Mouse (Mus musculus) midbrain, embryonic 16.5 days (tissue): ENCODE measurements at regions not wholly inside any gene's neighbourhood (a gene's known extent, or its start where the extent isn't known, plus 50 kb on each side); places are given as distances from the start of the nearest gene placed in this dataset.

ENCODE experiments used
- ATAC-seq: fragments of 200-750 bp; cut with Nextera tagmentation; 2 replicates; pipeline ENCODE4 v1.8.0; 2017; ENCODE audit warnings: moderate TSS enrichment
- H3K27ac ChIP-seq: fragments of 300-500 bp; sonication (generic); 2 replicates; pipeline ENCODE4 v1.5.1; 2014; ENCODE audit warnings: mild to moderate bottlenecking, low read length, mixed read lengths
- H3K27me3 ChIP-seq: fragments of 300-500 bp; sonication (generic); 2 replicates; pipeline ENCODE4 v1.6.1; 2014; ENCODE audit warnings: low read depth, low read length, mixed read lengths; ENCODE audit not compliant: control insufficient read depth, insufficient read depth
- H3K36me3 ChIP-seq: fragments of 300-500 bp; sonication (generic); 2 replicates; pipeline ENCODE4 v1.6.1; 2014; ENCODE audit warnings: mild to moderate bottlenecking, low read length, moderate library complexity, mixed read lengths; ENCODE audit not compliant: control insufficient read depth, insufficient read depth
- H3K4me1 ChIP-seq: fragments of 300-500 bp; sonication (generic); 2 replicates; pipeline ENCODE4 v1.6.1; 2014; ENCODE audit warnings: mild to moderate bottlenecking, low read length, mixed read lengths; ENCODE audit not compliant: control insufficient read depth, insufficient read depth
- H3K4me2 ChIP-seq: fragments of 300-500 bp; sonication (generic); 2 replicates; pipeline ENCODE4 v1.6.1; 2014; ENCODE audit warnings: mild to moderate bottlenecking, low read length, mixed read lengths
- H3K4me3 ChIP-seq: fragments of 300-500 bp; sonication (generic); 2 replicates; pipeline ENCODE4 v1.5.1; 2014; ENCODE audit warnings: low read depth, mild to moderate bottlenecking, low read length, moderate library complexity, mixed read lengths
- H3K9ac ChIP-seq: fragments of 300-500 bp; sonication (generic); 2 replicates; pipeline ENCODE4 v1.6.1; 2014; ENCODE audit warnings: low read depth, low read length, mixed read lengths
- H3K9me3 ChIP-seq: fragments of 300-500 bp; sonication (generic); replicated peaks from 2 replicates; pipeline ENCODE4 v1.6.1; 2014; ENCODE audit warnings: mild to moderate bottlenecking, low read length, mixed read lengths; ENCODE audit not compliant: control insufficient read depth, poor library complexity, severe bottlenecking
- WGBS: fragments of 180-500 bp; shearing (Covaris S2); extraction: QIAGEN DNeasy Blood & Tissue Kit; methylation state at CpG from one replicate; pipeline ENCODE4 v1.1.7; 2014; 5-methylcytosine and 5-hydroxymethylcytosine counted together

DNA sequence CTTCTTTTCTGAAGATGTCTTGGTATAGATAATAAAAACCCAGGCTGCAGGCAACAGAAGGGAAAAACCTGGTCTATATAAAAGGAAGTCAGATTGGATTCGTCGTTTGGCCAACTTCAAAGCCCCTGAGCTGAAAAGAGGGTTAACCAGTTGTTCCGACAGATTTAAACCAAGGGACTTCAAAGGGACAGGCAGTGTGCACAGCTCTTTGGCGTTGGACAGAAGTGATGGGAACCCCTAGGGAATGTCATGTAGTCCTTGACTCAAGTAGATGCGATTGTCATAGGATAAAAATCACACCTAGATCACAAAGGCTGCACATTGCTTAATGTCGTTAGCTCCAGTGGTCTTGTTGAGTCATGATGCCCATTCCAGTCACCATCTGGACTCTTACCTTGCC lies 865.8 kb upstream of the Car8 start:
- Histone ChIP-seq H3K27me3 (no peaks in the 10 kb centered on the region), H3K4me1 (no peaks in the 10 kb centered on the region), H3K4me3 (no peak overlapping the region), H3K27ac (no peak overlapping the region), H3K36me3 (no peaks in the 10 kb centered on the region), H3K4me2 (no peak overlapping the region), H3K9me3 (no peaks in the 10 kb centered on the region), H3K9ac (no peak overlapping the region)
- 31% methylated on average over 6 of the region's 6 CpGs for WGBS
- peak; percentile 67; the same call in 1 of the 2 replicates for ATAC-seq

DNA sequence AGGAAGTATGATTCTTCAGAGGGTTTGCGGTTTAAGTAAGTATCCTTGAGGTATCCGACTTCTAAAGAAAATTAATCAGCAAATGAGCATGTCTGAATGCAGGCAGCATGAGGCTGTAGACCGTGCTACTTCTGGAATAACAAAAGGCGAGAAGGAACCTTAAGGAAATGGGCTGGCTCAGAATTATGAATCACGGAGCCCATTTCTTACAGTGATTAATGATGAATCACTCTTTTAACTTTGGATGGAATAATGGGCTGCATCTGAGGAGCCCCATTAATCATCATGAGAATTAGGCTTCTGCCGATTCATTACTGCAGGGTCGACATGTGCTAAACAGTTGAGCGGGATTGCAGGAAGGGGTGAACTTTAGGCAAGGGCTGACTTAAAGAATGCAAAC lies 865.1 kb upstream of the Car8 start:
- Histone ChIP-seq H3K4me1 (no peaks in the 10 kb centered on the region), H3K4me2 (no peak overlapping the region), H3K4me3 (no peak overlapping the region), H3K36me3 (no peaks in the 10 kb centered on the region), H3K27ac (no peak overlapping the region), H3K27me3 (no peaks in the 10 kb centered on the region), H3K9ac (no peak overlapping the region), H3K9me3 (no peaks in the 10 kb centered on the region)
- 66% methylated on average over 8 of the region's 8 CpGs for WGBS
- peak; percentile 25; the same call in 1 of the 2 replicates for ATAC-seq

DNA sequence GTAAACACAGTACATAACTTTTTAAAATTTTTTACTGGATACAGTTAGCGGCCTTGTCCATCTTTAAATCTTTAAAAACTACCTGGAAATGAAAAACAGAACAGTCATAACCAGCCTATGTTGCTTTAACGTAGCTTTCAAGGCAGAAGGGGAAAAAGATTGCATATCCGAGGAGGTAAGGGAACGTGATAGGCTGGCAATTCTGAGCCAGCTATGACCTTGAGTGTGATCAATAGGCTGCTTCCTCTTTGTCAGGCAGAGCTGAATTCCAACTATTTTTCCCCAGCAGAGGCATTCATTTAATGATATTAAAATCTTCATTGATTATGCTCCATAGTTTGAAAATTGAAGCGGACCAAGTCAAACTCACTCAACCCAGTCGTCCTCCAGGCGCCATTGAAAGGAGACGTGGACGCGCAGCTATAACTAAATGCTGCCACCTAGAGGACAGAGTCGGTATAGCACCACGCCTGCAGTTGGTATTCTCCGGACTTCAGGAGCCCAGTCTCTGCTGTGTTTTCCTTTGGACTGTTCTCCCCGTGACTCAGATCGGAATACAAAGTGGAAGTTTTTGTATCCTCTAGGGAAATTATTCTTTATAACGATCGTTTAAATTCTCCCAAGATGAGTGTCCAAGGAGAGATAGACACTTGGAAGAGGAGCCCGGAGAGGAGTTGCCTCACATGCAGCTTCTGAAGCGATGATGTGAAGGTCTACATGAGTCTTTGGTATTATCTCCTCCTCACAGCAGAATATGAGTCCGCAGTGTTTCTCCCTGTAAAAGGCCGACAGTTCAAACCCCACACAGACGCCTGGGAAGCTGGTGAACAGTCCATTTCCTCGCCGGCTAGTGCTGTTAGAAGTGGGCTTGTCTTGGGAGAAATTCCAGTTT lies 858.2 kb upstream of the Car8 start:
- H3K4me2 ChIP-seq: peak overlapping the region; percentile 46
- ATAC-seq: peak; percentile 82
- H3K9me3 ChIP-seq: no peaks in the 10 kb centered on the region
- no peak overlapping the region for H3K27ac ChIP-seq
- H3K36me3 ChIP-seq: no peaks in the 10 kb centered on the region
- peak overlapping the region; percentile 23; the same call in 1 of the 2 replicates for H3K9ac ChIP-seq
- H3K4me3 ChIP-seq: peak overlapping the region; percentile 20; the same call in 1 of the 2 replicates
- H3K27me3 ChIP-seq: no peaks in the 10 kb centered on the region
- 20% methylated on average over 24 of the region's 24 CpGs for WGBS
- peaks cover 12% of the 10 kb centered on the region for H3K4me1 ChIP-seq

DNA sequence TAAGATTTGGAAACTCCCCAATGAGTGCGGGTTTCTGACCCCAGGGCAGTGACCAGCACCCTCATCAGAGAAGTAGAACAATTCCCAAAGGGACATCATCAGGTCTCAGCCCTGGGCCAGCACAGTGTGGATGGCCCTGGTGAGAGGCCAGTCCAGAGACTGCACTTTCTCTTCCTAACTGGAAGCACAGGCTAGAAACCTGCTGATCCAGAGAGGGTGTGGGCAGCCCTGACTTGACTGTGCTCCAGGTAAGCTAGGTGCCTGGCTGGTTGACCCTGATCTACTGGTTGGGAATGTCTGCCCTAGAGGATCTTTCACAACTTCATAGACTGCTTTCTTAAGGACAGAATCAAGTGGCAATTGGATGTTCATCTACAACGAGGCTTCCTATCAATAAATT lies 857.4 kb upstream of the Car8 start:
- H3K9me3 ChIP-seq: no peaks in the 10 kb centered on the region
- 80% methylated on average over 2 of the region's 2 CpGs for WGBS
- no peak overlapping the region for H3K4me3 ChIP-seq
- H3K27me3 ChIP-seq: no peaks in the 10 kb centered on the region
- no peaks in the 10 kb centered on the region for H3K36me3 ChIP-seq
- peaks cover 12% of the 10 kb centered on the region for H3K4me1 ChIP-seq
- peak; percentile 52; the same call in 1 of the 2 replicates for ATAC-seq
- no peak overlapping the region for H3K27ac ChIP-seq
- H3K4me2 ChIP-seq: no peak overlapping the region
- H3K9ac ChIP-seq: no peak overlapping the region

DNA sequence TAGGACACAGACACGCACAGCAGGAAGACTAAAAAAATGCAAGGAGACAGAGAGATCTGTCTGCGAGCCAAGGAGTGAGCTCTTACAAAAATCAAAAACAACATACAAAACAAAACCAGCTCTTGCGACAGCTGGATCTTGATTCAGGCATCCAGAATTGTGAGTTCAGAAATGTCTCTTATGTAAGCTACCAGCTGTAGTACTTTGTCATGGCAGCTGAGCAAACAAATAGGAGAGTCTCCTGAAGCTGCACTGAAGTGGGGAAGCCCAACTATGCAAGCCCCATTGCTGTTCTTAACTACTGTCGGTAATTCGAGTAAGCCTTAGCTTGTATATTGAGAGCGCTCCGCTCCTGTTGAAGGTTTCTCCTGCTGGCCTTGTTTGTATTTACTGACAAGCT lies 856.8 kb upstream of the Car8 start:
- H3K27ac ChIP-seq: no peak overlapping the region
- H3K27me3 ChIP-seq: no peaks in the 10 kb centered on the region
- no peak for ATAC-seq
- H3K9ac ChIP-seq: no peak overlapping the region
- no peaks in the 10 kb centered on the region for H3K9me3 ChIP-seq
- H3K36me3 ChIP-seq: no peaks in the 10 kb centered on the region
- peaks cover 12% of the 10 kb centered on the region for H3K4me1 ChIP-seq
- H3K4me2 ChIP-seq: no peak overlapping the region
- 55% methylated on average over 7 of the region's 7 CpGs for WGBS
- no peak overlapping the region for H3K4me3 ChIP-seq

DNA sequence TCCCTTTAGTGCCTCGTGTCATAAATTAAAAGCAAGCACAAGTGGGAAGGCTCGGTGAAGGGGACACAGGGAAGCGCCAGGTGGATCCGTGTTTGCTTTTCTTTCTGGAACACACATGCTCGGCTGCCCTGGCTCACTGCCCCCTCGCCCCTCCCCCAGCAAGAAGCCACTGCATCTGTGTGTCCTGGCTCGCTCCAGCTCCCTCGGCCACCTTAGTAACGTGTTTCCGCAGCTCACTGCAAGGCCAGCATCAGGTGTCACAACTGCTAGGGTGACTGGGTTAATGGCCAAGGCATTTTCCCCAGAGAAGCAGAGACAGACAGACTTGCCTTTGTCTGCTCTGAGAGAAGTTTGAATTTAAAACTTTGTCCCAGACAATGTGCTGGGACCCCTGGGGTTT lies 855.7 kb upstream of the Car8 start:
- 30% methylated on average over 9 of the region's 10 CpGs for WGBS
- H3K4me2 ChIP-seq: no peak overlapping the region; the same call in 1 of the 2 replicates

DNA sequence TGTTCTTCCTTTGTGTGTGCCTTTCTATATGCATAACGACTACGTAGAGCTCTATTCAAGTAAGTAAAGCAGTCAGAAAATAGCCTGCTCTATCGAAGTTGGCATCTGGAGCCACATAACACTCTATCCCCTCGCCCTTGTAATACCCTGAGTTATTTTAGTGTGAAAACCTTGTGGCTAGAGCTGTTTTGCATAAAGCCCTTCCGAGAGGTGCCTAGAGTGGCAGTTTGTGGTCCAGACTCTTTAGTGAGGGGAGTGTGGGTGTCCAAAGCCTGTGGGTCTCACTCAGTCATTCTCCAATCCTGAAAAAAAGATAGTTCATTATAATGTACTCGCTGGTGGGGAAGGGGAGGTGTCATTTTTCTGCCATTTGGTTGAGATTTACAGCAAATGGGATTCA lies 855.2 kb upstream of the Car8 start:
- no peak overlapping the region for H3K27ac ChIP-seq
- no peaks in the 10 kb centered on the region for H3K27me3 ChIP-seq
- ATAC-seq: no peak
- no peaks in the 10 kb centered on the region for H3K36me3 ChIP-seq
- no peak overlapping the region for H3K9ac ChIP-seq
- H3K4me2 ChIP-seq: no peak overlapping the region; the same call in 1 of the 2 replicates
- 32% methylated on average over 6 of the region's 6 CpGs for WGBS
- peaks cover 12% of the 10 kb centered on the region for H3K4me1 ChIP-seq
- no peaks in the 10 kb centered on the region for H3K9me3 ChIP-seq
- no peak overlapping the region for H3K4me3 ChIP-seq

More for the DNA sequence above, 855.7 kb upstream of the Car8 start:
- Histone ChIP-seq H3K27me3 (no peaks in the 10 kb centered on the region), H3K9ac (no peak overlapping the region), H3K36me3 (no peaks in the 10 kb centered on the region), H3K4me1 (peaks cover 12% of the 10 kb centered on the region), H3K4me3 (no peak overlapping the region), H3K9me3 (no peaks in the 10 kb centered on the region), H3K27ac (no peak overlapping the region)
- ATAC-seq: no peak

DNA sequence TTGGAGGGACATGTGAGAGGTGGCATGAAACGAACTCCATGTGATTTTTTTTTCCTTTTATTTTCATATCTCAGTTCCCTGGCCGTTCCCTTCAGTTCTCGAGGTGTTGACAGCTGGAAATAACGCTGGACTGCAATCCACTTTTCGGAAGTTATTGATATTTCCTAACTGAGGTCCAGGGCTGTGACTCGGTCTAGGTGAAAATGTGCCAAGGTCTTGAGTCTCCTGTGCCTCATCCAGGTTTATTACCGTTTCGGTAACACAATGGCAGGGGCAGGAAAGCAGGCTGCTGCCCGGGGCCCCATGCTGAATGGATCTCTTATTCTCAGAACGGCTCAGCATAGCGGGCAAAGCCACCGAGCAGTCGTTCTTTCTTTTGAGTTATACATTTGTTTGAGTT lies 844.7 kb upstream of the Car8 start:
- Histone ChIP-seq H3K27me3 (no peaks in the 10 kb centered on the region), H3K4me3 (no peak overlapping the region), H3K9me3 (no peaks in the 10 kb centered on the region; the same call in 1 of the 2 replicates), H3K9ac (no peak overlapping the region), H3K36me3 (no peaks in the 10 kb centered on the region), H3K4me1 (peaks cover 7% of the 10 kb centered on the region; the same call in 1 of the 2 replicates), H3K27ac (no peak overlapping the region), H3K4me2 (no peak overlapping the region)
- ATAC-seq: no peak
- WGBS: 64% methylated on average over 13 of the region's 13 CpGs
